Mouse (Mus musculus) frontal cortex, postnatal 10 days (tissue): ENCODE results near the gene Mgst2.
A peak's percentile ranks its signal among the peaks of the same experiment; 100 is the strongest.

Experiments
- DNase-seq, 2 experiments: peaks; one replicate each; pipeline ENCODE4 v3.0.0; 2022; ENCODE audit warnings: low spot score in 2 of 2, mixed read lengths in 1 of 2

Mgst2 gene

DNA sequence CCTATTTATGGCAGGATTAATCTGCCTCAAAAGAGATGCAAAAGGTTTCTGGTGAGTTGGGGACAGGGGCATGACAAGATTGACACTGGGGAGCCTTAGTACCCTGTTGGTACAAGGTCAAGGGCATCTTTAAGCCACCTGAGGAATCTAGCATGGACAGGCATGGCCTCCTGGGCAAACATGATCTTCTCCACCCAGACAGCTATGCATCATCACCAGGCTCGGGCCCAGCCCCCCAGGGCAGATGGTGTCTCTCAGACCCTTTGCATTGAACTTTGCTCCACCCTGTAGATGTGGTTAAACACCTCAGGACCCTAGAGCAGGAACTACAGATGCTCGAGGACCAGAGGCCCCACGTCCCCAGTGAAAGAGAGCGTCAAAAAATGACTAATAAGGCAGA, at the start of gene Mgst2:
Gene Mgst2 (plus strand): TSS at position 301 of the 400 bp plus-strand sequence.
- no peak for DNase-seq

DNA sequence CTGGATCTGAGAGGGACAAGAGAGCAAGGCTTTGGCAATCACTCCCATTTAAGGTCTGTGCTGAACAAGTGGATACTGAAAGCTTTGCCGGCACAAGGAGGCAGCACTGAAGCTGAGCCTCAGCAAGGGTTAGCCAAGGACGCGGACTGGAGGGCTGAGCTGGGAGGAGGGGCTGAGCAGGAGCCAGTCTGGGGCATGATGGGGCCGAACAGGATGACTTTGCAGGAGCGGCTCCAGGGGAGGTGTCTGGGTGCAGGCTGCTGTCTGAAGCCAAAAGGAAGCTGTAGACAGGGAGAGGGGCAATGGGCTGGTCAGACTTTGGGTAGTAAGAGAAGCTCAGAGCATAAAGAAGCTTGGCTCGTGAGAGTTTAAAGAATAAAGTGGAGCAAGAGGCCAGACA, 48.2 kb upstream of the Mgst2 start:
- peak; percentile 47 to 54 for DNase-seq

DNA sequence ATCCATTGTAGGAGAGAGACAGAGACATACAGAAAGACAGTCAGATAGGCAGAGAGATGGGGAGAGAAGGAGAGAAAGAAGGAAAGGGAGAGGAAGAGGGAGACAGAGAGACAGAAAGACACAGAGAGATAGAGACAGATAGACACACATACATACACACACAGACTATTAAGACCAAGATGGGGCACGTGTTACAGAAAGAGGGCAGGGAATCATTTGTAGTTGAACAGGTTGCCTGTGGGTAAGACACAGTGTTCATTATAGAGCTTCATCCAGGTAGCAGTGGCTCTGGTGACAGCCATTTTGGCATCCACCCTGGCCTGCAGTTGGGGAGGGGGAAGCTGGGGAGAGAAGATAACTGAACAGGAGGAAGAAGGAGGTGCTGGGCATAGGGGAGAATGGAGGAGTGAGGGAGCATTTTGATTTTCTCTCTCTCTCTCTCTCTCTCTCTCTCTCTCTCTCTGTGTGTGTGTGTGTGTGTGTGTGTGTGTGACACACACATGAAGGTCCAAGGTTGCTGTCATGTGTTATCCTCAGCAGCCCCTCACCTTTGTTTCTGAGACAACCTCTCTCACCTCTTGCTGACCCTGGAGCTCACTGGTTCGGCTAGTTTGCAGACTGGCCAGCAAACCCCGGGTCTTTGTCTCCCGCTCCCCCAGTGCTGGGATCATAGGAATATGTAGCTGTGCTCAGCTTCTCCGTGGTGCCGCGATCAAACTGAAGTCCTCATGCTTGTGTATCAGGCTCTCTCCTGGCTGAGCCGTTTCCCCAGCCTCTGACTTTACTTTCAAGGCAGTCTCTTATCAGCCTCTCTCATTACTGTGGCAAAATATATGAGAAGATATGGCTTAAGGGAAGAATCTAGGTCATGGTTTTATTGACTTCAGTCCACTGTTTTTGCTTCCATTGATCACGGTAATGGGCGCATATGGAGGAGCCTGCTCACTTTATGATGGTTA, 47.5 kb upstream of the Mgst2 start:
- no peak for DNase-seq

DNA sequence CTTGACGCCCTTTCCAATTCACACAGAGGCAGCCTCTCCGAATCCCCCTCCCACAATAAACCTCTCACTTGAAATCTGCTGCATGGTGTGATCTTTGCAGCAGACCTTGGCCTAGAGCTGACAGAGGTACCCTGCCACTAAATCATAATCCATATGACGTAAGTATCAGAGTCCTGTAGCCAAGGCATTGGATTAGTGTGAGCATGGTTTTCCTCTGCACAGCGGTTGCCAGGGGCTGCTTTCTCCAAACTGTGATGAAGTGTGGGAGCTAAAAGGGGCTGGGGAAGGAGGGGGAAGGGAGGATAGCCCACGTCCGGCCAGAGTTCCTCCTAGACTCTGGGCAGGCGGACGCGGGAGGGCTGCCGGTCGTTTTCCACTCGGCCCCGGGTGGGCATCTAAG, 45.9 kb upstream of the Mgst2 start:
- no peak for DNase-seq

DNA sequence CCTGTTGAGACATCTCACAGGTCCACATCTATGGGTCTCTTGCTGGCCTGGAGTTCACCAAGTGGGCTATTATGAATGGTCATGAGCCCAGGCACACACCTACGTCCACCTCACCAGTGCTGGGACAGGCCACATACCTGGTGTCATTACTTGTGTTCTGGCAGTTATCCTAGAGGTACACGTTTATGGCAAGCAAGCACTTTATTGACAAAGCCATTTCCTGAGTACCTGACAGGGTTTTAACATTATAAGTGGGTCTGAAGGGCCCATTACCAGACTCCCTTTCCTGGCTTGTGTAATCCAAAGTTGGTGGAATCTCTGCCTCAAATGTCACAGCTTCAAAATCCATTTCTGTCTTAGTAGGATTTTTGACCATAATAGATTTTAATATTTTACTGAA, 36.2 kb upstream of the Mgst2 start:
- no peak for DNase-seq

DNA sequence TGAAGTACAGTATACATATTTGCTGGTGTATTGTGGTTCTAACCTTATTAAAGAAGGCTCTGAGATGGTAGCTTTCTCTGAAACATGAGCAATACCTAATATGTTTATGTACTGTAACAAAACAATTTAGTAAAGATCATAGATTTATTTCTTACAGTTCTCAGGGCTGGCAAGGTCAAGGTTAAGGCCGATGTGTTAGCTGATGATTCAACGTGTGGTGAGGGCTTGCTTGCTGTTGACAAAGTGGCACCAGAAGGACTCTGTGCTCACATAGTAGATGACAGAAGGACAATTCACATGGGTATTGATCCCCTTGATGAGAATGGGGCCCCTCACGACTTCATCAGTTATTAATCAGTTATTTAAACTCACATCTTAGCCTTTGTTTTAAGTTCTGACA, 32.4 kb upstream of the Mgst2 start:
- DNase-seq = no peak

DNA sequence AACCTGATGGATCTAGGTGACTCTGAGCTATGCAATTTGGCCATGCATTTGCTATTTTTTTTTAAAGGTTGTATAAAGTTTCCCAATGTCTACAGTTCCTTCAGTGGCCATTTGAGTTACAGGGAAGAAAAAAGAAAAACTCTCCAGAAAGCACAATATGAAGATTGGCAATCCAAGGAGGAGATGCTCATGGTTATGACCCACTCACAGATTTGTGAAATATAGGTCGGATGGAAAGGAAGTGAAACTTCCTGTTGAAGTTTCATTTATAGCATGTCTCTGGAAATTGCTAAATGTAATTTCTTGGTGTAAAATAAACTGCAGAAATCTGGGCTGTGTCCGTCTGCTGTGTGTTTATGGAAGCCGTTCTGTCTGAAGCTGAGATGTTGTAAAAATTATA, 31.2 kb upstream of the Mgst2 start:
- no peak for DNase-seq

DNA sequence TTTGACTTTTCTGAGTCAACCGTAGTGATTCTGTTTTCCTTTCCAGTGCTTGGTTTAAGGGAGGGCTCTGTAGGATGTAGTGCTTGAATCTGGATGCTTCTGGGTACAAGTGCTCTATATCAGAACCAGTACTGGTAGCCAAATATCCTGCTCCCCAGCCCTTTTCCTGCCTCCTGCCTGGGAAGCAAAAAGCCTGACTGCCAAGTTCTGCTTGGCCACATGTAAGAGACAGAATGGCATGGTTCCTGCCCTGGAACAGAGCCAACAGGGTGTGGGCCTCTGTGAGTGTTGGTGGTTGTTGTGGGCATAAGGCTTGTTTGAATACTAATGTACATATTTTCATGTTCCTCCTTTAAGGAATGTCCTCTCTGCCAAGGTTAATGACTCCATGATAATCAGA, 29.4 kb upstream of the Mgst2 start:
- no peak for DNase-seq

DNA sequence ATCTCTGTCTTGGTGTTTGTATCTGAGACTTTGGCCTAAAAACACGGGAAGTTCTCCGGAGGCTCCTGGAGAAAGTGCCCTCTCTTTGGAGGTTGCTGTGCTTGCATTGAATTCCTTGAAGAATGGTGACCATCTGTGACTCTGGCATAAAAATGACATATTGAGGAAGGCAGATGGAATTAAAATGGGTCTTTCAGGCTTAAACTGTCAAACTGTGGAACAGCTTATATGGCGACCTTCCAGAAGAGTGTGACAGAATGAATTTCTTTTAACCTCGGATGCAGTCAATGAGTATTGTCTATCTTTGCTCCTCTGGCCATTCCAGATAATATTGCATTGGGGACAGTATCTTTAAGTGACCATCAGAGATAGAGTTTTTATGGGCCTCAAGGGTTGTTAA, 28.2 kb upstream of the Mgst2 start:
- no peak for DNase-seq

DNA sequence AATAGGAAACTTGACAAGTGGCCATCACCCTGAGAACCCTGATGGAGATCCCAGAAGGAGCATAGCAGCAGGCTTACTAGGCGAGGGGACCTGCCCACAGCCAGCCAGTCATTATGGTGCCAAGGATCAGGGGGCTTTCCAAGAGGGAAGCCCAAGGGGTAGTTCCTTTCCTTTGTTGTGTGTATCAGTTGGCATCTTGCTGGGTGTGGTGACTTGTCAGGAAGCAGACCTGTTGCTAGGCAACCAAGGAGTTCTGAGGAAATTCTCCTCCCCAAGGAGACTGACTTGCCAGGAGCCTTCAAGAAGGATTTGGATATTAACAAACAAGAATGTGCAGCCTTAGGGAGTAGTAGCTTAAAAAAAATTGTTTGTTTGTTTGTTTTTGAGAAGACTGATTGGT, 25.7 kb upstream of the Mgst2 start:
- DNase-seq = peak in 1 of 2 experiments; percentile 31

DNA sequence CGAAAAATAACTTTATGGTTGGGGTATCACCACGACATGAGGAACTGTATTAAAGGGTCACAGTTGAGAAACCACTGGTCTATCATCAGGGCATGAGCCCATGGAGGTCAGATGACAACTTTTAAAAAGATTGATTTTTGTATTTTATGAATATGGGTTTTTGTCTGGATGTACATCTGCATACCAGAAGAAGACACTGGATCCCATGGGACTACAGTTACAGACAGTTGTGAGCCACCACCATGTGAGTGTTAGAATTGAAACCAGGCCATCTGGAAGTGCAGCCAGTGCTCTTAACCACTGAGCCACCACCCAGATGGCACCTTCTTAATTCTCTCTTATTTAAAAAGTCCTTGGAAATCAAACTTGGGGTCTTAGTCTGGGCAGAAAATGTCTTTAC, 24.2 kb upstream of the Mgst2 start:
- DNase-seq = no peak

DNA sequence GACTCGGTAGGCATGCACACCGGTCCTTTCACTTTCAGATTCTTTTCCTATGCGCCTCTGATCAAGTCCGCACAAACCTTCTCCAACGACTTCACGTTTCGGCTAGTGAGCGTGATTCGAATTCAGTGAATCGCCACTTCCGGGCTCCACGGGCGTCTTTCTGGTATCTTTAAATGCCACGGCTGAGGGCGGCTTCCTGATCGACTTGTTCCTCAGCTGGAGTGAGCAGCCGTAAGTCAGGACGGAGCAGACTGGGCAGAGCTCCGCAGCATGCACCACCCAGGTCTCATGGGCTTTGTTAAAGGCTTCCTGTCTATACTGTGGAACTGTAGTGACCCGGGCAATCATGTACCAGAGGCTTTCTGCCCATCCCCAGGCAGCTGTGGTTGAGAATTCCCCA, 23.5 kb upstream of the Mgst2 start:
- DNase-seq = no peak

DNA sequence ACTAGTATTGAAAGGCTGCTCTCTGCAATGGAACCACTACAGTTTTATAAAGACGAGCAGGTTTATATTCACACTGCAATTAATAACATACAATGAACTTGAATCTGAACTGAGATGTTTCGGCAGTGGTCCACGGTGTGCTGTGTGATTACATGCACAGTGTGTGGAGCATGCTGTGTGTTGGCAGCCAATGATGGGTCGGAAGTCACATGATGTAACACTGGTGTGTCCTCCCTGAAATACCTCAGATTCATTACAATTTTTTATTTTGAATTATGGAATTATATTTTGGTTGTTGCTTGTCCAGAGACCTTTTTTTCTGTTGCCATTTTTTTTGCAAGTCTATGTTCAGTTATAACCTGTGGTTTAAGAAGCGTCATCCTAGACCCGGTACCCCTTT, 22.8 kb upstream of the Mgst2 start:
- no peak for DNase-seq

DNA sequence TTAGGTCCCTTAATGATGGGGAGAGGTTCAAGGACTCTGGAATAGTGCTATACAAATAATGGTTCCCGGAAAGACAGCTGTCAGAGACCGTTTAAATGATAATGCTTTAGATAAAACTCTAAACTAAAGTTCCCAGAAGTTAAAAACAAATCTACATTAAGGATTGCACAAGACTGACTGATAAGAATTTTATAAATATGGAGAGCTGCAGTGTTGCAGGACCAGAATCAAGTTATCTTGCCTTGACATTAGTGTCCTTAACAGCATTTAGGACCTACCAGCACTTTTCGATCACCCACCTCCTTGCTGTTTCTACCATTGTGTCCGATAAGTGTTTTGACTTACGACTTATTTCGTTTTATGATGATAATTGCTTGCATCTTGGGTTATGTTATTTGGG, 21.9 kb upstream of the Mgst2 start:
- DNase-seq = no peak

DNA sequence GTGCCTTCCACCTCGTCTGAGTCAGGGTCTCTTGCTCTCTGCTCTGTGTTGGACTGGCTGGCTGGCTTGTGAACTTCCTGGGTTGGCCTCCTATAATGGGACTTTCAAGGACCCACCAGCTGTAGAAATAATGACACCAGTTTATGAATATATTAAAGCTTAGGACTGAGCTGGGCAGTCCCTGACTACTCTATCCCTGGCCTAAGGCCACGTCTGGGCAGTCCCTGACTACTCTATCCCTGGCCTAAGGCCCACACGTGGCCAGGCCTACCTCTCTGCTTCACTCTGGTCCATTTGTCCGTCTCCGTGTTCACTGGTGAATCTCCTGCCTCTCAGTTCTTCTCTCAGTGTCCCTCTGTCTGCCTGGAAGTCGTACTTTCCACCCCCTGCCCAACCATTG, 14.7 kb upstream of the Mgst2 start:
- DNase-seq = no peak

DNA sequence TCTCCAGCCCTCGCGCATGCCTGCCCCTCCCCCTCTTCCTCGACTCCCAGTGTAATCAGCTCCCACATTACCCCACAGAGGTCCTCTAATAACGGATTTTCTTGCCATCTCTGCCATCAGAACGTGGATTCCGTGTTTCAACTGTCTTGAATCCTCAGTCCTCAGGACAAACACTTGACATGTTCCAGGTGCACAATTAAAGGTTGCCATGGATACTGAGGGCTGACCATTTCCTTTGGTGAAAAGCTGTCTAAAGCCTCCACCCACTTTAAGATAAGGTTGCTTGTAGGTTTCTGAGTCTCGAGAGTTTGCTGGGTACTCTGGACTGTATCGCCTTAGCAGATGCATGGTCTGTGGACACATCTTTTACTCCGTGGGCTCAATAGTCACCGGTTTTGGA, 13.9 kb upstream of the Mgst2 start:
- DNase-seq = no peak

DNA sequence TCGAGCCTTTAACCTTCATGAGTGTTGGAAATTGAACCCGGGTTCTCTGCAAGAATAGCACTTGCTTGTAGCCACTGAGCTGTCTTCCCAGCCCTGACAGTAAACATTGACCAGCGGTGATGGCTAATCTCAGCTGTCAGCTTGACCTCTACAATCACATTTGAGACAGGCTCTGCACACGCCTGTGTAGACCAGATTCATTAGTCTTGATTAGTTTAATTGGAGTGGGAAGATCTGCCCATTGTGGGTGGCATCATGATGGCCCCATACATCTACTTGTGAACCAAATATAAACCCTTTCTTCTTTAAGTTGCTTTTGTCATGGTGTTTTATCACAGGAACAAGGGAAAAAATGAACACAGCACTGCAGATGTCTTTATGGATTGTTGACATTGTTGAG, 12.8 kb upstream of the Mgst2 start:
- DNase-seq = no peak

DNA sequence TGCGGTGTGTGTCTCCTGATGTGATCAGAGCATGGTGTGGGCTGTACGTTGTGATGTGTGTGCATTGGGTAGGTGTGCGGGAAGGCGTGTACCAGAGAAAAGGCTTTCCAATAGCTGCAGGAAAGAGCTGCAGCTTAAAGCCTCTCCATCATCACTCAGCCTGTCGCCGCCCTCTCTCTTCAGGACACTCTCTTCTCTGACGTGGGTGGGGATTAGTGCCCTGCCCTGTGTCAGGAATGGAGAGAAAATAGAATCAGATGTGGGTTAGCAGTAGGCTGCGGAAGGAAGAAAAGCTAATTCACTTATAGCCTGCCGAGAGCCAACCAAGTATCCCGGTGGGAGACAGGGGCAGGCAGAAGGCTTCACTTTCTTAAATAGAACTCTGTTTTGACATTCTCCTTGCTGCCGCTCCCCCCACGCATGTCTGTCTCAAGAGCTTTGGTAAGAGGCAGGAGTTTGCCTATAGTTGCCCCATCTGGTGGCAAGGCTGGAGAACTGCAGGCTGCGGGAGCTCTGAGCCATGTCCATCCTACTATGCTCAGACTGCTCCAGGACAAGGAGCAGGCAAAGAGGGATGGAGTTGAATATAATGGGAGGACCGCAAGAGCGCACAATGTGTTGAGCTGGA, 12.0 kb upstream of the Mgst2 start:
- peak; percentile 76 to 77 for DNase-seq

DNA sequence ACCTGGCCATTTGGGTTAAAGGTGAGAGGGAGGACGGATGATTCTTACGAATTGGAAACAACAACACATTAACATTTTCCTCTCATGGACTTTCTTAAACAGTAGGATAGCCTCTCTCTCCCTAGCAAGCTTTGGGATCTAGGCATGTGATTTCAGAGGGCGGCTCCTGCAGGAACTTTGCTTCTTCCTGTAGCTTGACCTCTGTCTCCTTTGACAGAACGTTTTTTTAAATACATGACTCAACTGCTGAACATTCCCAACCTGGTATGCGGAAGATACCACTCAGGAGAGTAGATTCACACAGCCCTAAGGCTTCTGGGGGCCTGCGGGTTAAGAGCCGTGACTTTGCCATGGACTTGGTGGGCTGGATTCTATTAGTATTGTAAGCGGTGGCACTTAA, 10.7 kb upstream of the Mgst2 start:
- DNase-seq = no peak

DNA sequence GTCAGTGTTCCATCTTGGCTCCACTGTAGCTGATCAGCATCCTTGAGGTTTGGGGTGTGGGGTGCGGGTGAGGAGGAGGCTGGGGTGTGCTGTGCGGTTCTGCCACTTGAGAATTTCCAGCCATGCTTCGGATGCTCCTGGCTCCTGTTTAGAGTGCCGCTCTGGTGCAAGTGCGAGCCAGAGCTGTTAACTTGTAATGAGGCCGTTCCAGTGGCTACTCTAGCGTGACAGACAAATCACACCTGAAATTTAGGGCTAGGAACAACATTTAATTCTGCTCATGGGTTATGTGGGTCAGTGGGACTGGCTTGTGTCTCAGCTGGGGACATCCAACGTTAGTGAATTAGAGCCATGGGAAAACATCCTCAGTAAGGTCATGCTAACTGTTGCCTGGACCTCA, 10.2 kb upstream of the Mgst2 start:
- no peak for DNase-seq

DNA sequence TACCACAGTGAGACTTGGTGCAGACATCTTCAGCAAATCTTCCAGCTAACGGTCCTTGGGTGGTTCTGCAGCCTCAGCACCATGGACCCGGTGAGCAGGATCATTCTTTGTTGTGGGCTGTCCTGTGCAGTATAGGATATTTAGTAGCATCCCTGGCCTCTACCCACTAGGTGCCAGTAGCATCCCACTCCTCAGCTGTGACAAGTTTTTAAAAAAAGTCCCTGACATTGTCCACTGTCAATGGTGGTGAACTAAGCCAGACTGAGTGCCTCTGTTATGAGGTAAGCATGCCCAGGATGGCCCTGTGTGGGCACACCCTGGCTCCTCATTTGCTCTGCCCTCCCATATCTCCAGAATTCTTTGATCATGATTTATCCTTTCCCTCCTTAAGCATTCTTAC, 9.0 kb upstream of the Mgst2 start:
- peak in 1 of 2 experiments; percentile 12 for DNase-seq

DNA sequence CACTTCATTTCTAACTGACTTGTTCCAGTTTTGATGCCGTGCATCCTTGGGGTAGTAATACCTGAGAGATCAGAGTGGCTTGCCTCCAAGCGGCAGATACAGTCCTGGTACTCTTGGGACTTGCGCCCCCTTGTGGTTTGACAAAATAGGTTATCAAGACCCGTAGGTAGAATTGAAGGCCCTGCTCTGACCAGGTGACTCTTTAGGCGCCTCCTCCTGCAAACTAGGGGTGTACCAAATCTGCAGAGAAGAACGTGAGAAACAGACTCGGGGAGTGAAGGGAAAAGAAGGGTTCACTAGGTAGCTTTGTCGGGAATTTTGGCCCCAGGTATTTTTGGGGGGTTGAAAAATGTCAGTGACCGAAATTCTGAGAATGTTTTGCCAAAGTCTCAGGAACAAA, 7.9 kb upstream of the Mgst2 start:
- DNase-seq = peak; percentile 33 to 70

DNA sequence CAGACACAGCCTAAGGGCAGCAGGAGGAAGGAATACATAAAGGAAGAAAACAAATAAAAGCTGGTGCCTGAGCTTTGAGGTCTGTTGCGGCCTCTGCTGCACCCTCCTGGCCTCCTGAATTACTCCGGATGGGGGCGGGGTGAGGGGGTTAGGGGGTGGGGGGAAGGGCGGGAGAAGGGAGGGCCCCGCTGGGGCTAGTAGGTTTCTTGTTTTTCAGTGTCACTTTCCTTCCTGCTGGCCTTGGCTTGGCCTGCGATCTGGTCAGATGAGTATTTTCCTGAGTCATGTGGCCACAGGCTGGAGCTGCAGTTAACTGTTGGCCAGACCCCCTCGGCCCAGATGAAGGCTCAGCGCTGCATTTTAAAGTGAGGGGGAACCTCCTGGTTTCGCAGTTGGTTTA, 7.5 kb upstream of the Mgst2 start:
- peak in 1 of 2 experiments; percentile 8 for DNase-seq
